Mouse (Mus musculus) liver, adult 2 months (tissue): ENCODE measurements around the gene Slc37a2.

ENCODE experiments used
- CTCF ChIP-seq: fragments of 200-500 bp; IDR thresholded peaks from 2 replicates; pipeline ENCODE4 v1.5.1; 2011; ENCODE audit warnings: low read depth, low read length, control low read depth
- POLR2A ChIP-seq: fragments of 200-500 bp; IDR thresholded peaks from 2 replicates; pipeline ENCODE4 v1.6.1; 2011; ENCODE audit warnings: low read length, control low read depth; ENCODE audit not compliant: insufficient read depth; ENCODE audit errors: extremely low read depth

DNA sequence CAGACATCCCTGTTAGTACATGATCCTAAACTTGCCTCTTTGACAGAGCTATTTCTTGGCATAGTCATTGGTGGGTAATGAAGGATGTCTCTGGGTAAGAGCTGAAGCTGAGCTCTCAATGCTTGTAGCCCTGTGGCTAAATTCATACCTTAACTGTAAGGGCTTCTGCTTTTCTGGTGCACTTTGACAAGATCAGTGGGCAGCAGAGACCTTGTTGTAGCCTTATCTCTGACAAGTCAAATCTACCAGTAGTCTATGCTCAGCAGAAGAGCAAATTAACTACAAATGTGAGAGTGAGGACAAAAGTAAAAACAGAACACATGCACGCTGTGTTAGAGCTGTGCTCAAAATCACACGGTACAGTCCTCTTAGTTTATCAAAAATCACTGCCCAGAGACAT lies 11.1 kb upstream of the Slc37a2 start:
- no peak for TF ChIP-seq CTCF
- TF ChIP-seq POLR2A, result no peak
